Mouse (Mus musculus) bone marrow macrophage, adult 2 months (primary cell): ENCODE measurements around the gene Hdgf. TPM values are rescaled to one million over a fixed set of nuclear protein-coding genes. Genes with fewer than 3 reads are reported as not detected.
"Not testable (repeated sequence)": the region's sequence is repeated elsewhere in the genome, so short reads cannot be mapped to it uniquely, and the experiment has no call there.

ENCODE experiments used
- H3K27ac ChIP-seq: 2 replicates; pipeline ENCODE4 v1.5.1; 2012; ENCODE audit warnings: low read depth, low read length; ENCODE audit not compliant: insufficient read depth
- H3K4me1 ChIP-seq: 2 replicates; pipeline ENCODE4 v1.6.1; 2012; ENCODE audit warnings: low read length; ENCODE audit not compliant: control insufficient read depth, insufficient read depth
- H3K4me3 ChIP-seq: 2 replicates; pipeline ENCODE4 v1.5.1; 2012; ENCODE audit warnings: mild to moderate bottlenecking, low read length, moderate library complexity; ENCODE audit not compliant: insufficient read depth
- CTCF ChIP-seq: IDR thresholded peaks from 2 replicates; pipeline ENCODE4 v1.5.1; 2012; ENCODE audit warnings: low read depth, mild to moderate bottlenecking, low read length, moderate library complexity
- POLR2A ChIP-seq: IDR thresholded peaks from 2 replicates; pipeline ENCODE4 v1.6.1; 2012; ENCODE audit warnings: mild to moderate bottlenecking, low read depth, low read length, borderline replicate concordance
- polyA plus RNA-seq: library from polyadenylated mRNA; stranded (reverse); fragments of >200 nt; gene quantifications from 2 replicates; pipeline ENCODE4 v1.2.4, GENCODE M21; 2012; ENCODE audit not compliant: missing spikeins, insufficient read depth, insufficient read length

Gene Hdgf
- polyA plus RNA-seq: 170 and 180 TPM in 2 replicates

DNA sequence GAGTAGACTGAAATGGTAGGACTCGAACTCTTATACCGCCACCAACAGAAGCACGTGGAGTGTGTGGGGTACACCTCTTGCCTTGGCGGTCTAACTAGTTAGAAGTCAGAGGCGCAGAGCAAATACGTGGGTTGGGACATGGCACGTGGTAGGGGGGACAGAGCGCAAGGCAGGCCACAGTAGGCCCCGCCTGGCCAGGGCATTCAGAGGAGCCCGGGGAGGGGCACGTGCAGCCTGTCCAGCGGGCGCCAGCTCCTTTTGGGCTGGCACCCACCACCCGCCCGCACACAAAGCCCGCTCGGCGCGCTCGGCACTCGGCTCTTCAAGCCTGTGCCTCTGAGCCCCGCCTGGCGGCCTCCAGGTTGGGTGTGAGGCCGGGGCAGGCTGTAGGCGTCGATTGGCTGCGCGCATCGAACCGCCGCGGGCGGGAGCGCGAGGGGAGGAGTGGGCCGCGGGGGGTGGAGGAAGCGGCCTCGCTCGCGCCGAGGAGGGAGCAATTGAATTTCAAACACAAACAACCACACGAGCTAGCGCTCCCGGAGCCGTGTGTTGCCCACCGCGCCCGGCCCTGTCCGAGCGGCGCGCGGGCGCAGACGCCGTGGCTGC, at the start of gene Hdgf:
Hdgf (plus strand) TSS at position 442 of the 606 bp plus-strand sequence.
- Histone ChIP-seq H3K27ac (peak within 1 kb of the TSS; percentile 65), H3K4me3 (peak within 1 kb of the TSS; percentile 89), H3K4me1 (peaks cover 29% of the 10 kb centered on the region)
- TF ChIP-seq POLR2A (no peak), CTCF (no peak)

DNA sequence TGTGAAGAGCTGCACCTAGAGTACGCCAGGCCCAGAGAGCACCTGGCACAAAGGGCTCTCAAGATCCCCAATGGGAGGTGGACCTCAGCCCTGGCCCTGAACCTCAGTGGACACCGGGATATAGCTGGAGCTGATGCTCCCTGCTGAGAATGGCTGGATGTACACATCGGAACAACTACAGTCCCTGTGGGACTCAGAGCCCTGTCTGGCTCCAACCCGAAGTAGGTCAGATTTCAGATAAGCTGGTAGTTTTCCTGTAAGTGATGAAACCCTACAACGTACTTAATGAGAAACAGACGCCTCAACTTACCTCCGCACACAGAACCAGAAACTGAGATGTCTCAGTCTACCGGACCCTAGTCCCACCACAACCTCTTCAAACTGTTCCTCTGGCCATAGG, 48.5 kb upstream of the Hdgf start:
- TF ChIP-seq POLR2A (no peak), CTCF (no peak)
- H3K4me3 ChIP-seq: no peak overlapping the region
- H3K27ac ChIP-seq: no peak overlapping the region
- peaks cover 2% of the 10 kb centered on the region; the same call in 1 of the 2 replicates for H3K4me1 ChIP-seq

DNA sequence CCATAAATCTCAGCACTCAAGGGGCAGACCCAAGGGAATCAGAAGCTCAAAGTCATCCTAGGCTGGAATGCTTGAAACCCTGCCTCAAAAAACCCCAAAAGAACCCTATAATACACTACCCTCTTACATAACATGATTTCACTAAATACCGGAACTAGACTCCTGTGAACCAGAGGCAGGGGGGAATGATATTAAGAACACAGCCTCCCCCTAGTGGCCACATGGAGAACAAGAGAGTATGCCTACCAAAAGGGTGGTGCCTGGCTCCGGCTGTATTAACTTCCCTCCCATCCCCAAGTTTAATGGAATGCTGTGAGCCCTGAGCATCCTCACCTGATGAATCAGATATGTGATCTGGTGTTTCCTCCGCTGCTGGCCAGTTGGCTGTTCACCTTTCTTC, 46.3 kb upstream of the Hdgf start:
- TF ChIP-seq CTCF: peak; percentile 56
- no peak for TF ChIP-seq POLR2A
- Histone ChIP-seq H3K4me3 (no peak overlapping the region), H3K27ac (no peak overlapping the region), H3K4me1 (peaks cover 14% of the 10 kb centered on the region)

DNA sequence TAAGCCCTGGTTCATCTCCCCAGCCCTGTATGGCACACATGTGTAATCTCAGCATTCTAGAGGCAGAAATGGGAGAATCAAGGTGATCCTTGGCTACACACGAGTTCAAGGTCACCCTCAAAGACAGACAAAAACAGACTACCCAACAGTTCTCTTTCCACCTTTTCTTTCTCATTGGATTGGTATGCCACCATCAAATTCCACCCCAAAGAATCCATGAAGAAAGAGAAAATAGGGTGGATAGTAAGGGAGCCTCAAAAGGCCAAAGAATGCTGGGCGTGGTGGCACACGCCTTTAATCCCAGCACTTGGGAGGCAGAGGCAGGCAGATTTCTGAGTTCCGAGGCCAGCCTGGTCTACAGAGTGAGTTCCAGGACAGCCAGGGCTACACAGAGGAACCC, 42.0 kb upstream of the Hdgf start:
- H3K4me3 ChIP-seq, H3K27ac ChIP-seq: not testable (repeated sequence)
- peaks cover 17% of the 10 kb centered on the region for H3K4me1 ChIP-seq

DNA sequence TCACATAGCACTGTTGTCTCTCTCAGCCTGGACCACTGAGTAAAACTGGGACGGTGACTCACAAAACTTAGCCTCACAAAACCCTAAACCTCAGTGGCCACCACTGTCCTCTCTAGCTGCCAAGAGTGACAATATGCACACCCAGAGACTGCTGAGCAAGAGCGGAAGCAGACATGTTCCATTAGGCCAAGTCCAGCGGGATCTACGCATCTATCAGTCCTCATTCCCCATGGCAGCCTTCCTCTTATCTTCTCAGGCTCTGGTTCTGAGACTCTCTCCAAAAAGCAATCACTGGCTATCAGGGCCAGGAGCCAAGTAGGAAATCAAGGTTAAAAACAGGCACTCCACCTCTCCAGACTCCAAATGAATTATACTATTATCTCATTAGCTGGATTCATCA, 28.4 kb upstream of the Hdgf start:
- no peak for TF ChIP-seq POLR2A
- TF ChIP-seq CTCF: no peak
- peaks cover 3% of the 10 kb centered on the region for H3K4me1 ChIP-seq
- no peak overlapping the region for H3K27ac ChIP-seq
- H3K4me3 ChIP-seq: no peak overlapping the region

DNA sequence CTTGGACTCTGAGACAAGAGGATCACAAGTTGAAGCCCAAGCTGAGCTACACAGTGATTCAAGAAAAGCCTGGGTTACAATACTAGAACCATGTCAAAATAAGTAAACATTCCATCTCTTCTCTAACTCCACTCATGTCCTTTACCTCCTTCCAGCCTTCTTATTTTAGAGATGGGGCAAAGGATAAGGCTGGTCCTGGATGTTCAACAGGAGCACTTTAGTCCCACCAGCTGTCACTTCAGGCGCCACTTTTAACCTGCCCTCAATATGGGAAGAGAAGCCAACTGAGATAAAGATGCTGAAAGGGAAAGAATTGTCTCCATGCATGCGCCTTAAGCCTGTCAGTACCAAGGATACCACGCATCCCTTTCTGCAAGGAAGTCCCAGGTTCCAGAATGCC, 21.8 kb upstream of the Hdgf start:
- Histone ChIP-seq H3K4me1 (peaks cover 13% of the 10 kb centered on the region), H3K27ac (no peak overlapping the region), H3K4me3 (peak overlapping the region; percentile 74)
- TF ChIP-seq POLR2A: no peak
- TF ChIP-seq CTCF: no peak

DNA sequence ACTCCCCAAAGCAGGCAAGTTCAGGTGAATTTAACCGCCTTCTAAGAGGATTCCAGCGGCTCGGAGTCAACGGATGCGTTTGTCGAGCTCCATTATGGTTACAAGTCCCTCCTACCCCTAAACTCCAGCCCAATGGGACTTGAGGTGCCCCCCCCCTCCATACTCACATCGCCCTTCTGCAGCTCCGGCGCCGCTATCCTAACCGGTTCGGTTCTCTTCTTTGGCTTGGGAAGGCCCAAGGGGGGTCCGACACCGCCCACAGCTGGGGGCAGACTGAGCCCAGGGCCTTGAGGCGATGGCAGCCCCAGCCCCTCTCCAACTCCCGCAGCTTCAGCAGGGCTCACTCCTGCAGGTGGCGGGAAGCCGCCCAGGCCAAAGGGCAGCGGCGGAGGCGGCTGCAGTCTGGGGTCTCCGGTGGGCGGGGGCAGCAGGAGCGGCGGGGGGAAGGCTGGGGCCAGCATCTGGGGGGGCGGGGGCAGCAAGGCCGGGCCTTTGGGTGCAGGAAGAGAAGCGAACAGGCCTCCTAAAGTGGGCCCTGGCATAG, 21.3 kb upstream of the Hdgf start:
- Histone ChIP-seq H3K27ac (peak overlapping the region; percentile 71), H3K4me1 (peaks cover 13% of the 10 kb centered on the region), H3K4me3 (peak overlapping the region; percentile 74)
- TF ChIP-seq CTCF (no peak), POLR2A (no peak)

DNA sequence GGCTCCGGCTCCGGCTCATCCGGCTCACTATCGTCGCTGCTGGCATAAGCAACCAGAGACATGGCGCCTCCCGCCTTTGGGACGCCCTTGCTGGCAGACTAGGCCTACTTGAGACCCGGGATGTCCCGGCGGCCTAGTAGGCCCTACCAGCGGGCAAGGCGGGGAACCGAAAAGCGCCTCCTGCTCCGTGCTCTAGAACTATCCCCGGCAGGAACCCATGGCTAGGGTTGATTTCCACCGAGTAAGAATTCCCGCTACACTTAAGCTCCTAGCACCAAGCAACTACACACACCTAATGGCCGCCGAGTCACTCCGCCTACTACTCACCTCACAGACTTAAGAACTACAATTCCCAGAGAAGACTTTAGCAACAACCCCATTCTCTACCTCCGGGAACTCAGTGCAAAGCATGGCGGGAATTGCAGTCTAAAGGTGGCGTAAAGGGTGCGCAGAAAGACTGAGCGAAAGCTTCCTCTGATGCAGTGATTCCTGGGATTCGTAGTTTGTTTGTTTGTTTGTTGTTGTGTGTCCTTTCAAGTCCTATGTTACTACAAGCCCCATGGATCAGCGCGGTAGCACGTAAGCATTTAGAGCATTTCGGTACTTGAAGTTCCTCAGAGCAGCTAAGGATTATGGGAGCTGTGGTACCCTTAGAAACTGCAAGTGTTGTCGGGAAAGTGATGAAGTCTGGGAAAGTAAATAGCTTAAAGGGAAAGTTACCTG, 20.7 kb upstream of the Hdgf start, which contains the start of gene Prcc:
Prcc (minus strand) TSS at position 328 of the 723 bp plus-strand sequence.
- H3K4me3 ChIP-seq: peak within 1 kb of the TSS; percentile 74
- no peak for TF ChIP-seq POLR2A
- TF ChIP-seq CTCF: no peak
- peak within 1 kb of the TSS; percentile 71 for H3K27ac ChIP-seq

DNA sequence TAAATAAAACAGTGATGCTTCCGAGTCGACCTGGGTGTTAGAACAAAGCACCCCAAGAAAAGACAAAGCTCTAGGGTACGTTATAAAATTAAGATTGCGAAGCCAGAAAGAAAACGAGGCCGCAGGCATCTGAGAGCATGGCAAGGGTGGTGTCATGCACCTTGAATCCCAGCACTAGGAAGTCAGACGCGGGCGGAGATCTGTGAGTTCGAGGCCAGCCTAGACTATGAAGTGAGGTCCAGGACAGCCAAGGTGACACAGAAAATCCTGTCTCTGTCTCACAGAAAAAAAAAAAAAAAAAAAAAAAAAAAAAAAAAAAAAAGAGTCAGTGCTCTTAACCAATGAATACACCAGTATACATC, 20.1 kb upstream of the Hdgf start:
- peak overlapping the region; percentile 55 for H3K4me3 ChIP-seq
- no peak overlapping the region for H3K27ac ChIP-seq
- TF ChIP-seq POLR2A (no peak), CTCF (no peak)
- peaks cover 13% of the 10 kb centered on the region for H3K4me1 ChIP-seq

More for the DNA sequence above, 20.7 kb upstream of the Hdgf start, which contains the start of gene Prcc:
- H3K4me1 ChIP-seq: peaks cover 13% of the 10 kb centered on the region

DNA sequence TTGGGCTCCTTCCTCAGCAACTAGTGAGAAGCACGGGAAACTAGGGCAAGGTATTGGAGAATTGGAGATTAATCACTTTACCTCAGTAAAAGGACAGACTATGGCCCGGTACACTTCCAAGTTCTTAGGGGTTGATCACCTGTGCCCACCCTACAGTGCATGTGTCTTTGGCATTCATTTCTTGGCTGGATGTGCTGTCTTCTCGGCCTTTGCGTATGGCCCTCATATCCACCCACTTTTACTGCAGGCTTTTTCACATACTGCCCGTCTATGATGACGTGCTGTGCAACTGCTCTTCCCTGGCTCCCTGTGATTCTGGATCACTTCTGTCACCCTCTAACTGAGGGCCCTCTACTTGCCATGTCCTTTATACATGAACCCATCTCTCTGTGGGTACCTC, 19.7 kb upstream of the Hdgf start:
- no peak for TF ChIP-seq POLR2A
- no peak for TF ChIP-seq CTCF
- H3K27ac ChIP-seq: no peak overlapping the region
- H3K4me1 ChIP-seq: peaks cover 13% of the 10 kb centered on the region
- H3K4me3 ChIP-seq: peak overlapping the region; percentile 55; the same call in 1 of the 2 replicates

DNA sequence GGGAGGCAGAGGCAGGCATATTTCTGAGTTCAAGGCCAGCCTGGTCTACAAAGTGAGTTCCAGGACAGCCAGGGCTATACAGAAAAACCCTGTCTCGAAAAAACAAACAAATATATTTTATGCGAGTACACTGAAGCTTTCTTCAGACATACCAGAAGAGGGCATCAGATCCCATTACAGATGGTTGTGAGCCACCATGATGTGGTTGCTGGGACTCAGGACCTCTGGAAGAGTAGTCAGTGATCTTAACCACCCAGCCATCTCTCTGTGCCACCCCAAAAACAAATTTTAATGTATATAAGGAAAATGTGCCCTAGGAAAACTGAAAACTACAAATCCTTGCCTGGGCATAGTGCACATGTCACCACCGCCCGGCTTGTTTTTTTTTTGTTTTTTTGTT, 18.7 kb upstream of the Hdgf start:
- peaks cover 12% of the 10 kb centered on the region for H3K4me1 ChIP-seq
- H3K4me3 ChIP-seq, H3K27ac ChIP-seq: not testable (repeated sequence)
